Mouse (Mus musculus): ENCODE results near the gene Mbd6. TPM values are rescaled to one million over a fixed set of nuclear protein-coding genes. Genes with fewer than 3 reads are reported as not detected.
"Not testable (repeated sequence)": the region's sequence is repeated elsewhere in the genome, so short reads cannot be mapped to it uniquely, and the experiment has no call there.

Gene Mbd6
- polyA plus RNA-seq, 1 experiment from 2014 or later, result 10.7 TPM

DNA sequence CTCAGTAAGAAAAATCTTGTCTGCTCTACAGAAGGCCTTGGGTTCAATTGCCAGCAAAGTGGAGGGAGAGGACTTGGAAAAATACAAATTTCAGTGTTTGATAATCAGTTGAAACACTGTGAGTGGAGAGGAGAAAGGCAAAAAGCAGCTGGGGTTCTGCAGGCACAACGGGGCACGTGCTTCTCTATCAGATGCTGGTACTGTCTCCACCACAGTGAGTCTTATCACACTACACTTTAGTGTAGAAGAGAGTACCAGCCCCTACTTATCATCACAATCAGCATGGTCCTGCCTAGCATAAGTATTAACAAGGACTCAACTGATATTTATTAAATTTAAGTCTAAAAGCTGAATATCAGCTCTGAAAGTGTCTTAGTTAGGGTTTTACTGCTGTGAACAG lies 28.5 kb upstream of the Mbd6 start:
- H3K4me2 ChIP-seq (ENCODE audit: low read length), result no peak overlapping the region
- ATAC-seq (replicated peaks; ENCODE audit: low FRiP score, low read depth) (no peak), DNase-seq (ENCODE audit: low spot score) (no peak)
- no peak overlapping the region for H3K27ac ChIP-seq
- H3K9me3 ChIP-seq (replicated peaks; ENCODE audit: low read length), result no peaks in the 10 kb centered on the region
- WGBS, result 91% methylated on average over 2 of the region's 2 CpGs
- no peak overlapping the region for H3K4me3 ChIP-seq (replicated peaks; ENCODE audit: low read depth, low read length)
- TF ChIP-seq CTCF (IDR thresholded peaks at IDR 0.05; ENCODE audit: low read depth), result no peak
- no peaks in the 10 kb centered on the region for H3K4me1 ChIP-seq (replicated peaks; ENCODE audit: insufficient read depth, low read length)
- H3K36me3 ChIP-seq (ENCODE audit: insufficient read depth, low read length), result no peaks in the 10 kb centered on the region
- H3K27me3 ChIP-seq (ENCODE audit: insufficient read depth, low read length), result no peaks in the 10 kb centered on the region
- H3K9ac ChIP-seq (ENCODE audit: low read depth, low read length), result no peak overlapping the region

DNA sequence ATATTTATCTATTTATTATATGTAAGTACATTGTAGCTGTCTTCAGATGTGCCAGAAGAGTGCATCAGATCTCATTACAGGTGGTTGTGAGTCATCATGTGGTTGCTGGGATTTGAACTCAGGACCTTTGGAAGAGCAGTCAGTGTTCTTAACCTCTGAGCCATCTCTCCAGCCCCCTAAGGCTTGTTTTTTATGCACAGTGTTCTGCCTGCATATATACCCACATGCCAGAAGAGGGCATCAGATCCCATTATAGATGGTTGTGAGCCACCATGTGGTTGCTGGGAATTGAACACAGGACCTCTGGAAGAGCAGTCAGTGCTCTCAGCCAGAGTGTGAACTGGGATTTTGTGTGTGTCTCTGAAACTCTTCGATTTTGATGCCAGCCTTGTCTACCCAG lies 26.1 kb upstream of the Mbd6 start:
- 68% methylated on average over 1 of the region's 1 CpGs for WGBS
- not testable (repeated sequence) for H3K4me1 ChIP-seq (replicated peaks; ENCODE audit: insufficient read depth, low read length); ATAC-seq (replicated peaks; ENCODE audit: low FRiP score, low read depth); H3K9me3 ChIP-seq (replicated peaks; ENCODE audit: low read length); H3K27ac ChIP-seq; H3K9ac ChIP-seq (ENCODE audit: low read depth, low read length); H3K4me3 ChIP-seq (replicated peaks; ENCODE audit: low read depth, low read length); H3K36me3 ChIP-seq (ENCODE audit: insufficient read depth, low read length); H3K27me3 ChIP-seq (ENCODE audit: insufficient read depth, low read length); H3K4me2 ChIP-seq (ENCODE audit: low read length); DNase-seq (ENCODE audit: low spot score)
- 0 out of 2 replicates have a peak, but pooled peaks have one; percentile 11 for TF ChIP-seq CTCF (IDR thresholded peaks at IDR 0.05; ENCODE audit: low read depth)

DNA sequence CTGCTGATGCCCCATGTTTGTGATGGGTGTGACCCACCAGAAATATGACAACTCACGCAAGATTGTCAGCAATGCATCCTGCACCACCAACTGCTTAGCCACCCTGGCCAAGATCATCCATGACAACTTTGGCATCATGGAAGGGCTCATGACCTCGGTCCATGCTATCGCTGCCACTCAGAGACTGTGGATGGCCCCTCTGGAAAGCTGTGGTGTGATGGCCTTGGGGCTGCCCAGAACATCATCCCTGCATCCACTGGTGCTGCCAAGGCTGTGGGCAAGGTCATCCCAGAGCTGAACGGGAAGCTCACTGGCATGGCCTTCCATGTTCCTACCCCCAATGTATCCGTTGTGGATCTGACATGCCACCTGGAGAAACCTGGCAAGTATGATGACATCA lies 24.7 kb upstream of the Mbd6 start:
- not testable (repeated sequence) for H3K4me2 ChIP-seq (ENCODE audit: low read length); H3K36me3 ChIP-seq (ENCODE audit: insufficient read depth, low read length); H3K9ac ChIP-seq (ENCODE audit: low read depth, low read length); H3K27ac ChIP-seq; H3K4me1 ChIP-seq (replicated peaks; ENCODE audit: insufficient read depth, low read length); DNase-seq (ENCODE audit: low spot score); ATAC-seq (replicated peaks; ENCODE audit: low FRiP score, low read depth); H3K4me3 ChIP-seq (replicated peaks; ENCODE audit: low read depth, low read length); H3K9me3 ChIP-seq (replicated peaks; ENCODE audit: low read length); H3K27me3 ChIP-seq (ENCODE audit: insufficient read depth, low read length)
- 91% methylated on average over 5 of the region's 5 CpGs for WGBS

DNA sequence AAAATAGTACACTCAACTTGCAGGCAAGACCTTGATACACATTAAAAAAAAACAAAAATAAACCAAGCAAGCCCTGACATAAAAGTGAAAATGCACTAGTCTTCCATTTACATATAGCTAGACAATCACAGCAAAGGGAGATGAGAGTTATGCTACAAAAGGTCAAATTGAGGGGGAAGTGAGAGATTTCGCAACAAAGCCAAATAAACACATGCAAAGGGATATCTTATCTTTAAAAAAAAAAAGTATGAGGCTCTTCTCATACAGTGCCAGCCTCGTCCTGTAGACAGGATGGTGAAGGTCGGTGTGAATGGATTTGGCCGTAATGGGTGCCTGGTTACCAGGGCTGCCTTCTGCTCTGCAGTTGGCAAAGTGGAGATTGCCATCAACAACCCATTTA lies 24.0 kb upstream of the Mbd6 start:
- no peaks in the 10 kb centered on the region for H3K9me3 ChIP-seq (replicated peaks; ENCODE audit: low read length)
- no peak overlapping the region for H3K4me3 ChIP-seq (replicated peaks; ENCODE audit: low read depth, low read length)
- no peaks in the 10 kb centered on the region for H3K27me3 ChIP-seq (ENCODE audit: insufficient read depth, low read length)
- H3K4me1 ChIP-seq (replicated peaks; ENCODE audit: insufficient read depth, low read length), result peaks cover 6% of the 10 kb centered on the region; the same call in 1 of the 2 replicates
- TF ChIP-seq CTCF (IDR thresholded peaks at IDR 0.05; ENCODE audit: low read depth), result no peak
- ATAC-seq (replicated peaks; ENCODE audit: low FRiP score, low read depth), result no peak
- no peak overlapping the region for H3K9ac ChIP-seq (ENCODE audit: low read depth, low read length)
- WGBS, result 71% methylated on average over 4 of the region's 4 CpGs
- no peak overlapping the region for H3K4me2 ChIP-seq (ENCODE audit: low read length)
- peaks cover 10% of the 10 kb centered on the region for H3K36me3 ChIP-seq (ENCODE audit: insufficient read depth, low read length)
- no peak overlapping the region for H3K27ac ChIP-seq
- DNase-seq (ENCODE audit: low spot score), result no peak

DNA sequence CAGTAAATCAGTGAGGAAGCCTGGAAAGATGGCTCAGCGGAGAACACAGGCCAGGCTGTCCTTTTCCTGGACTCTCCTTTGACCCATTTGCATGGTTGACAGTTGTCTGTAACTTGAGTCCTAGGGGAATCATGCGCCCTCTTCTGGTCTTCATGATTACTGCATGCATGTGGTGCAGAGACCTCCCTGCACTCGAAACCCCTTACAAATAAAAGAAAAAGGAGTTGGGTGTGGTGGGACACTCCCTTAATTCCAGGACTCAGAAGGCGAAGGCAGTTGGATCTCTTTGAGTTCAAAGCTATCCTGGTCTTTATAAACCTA lies 23.5 kb upstream of the Mbd6 start:
- H3K27ac ChIP-seq, result peak overlapping the region; percentile 73
- no peaks in the 10 kb centered on the region for H3K9me3 ChIP-seq (replicated peaks; ENCODE audit: low read length)
- H3K4me2 ChIP-seq (ENCODE audit: low read length), result peak overlapping the region; percentile 58
- DNase-seq (ENCODE audit: low spot score), result peak; percentile 91
- ATAC-seq (replicated peaks; ENCODE audit: low FRiP score, low read depth), result peak; percentile 45
- H3K27me3 ChIP-seq (ENCODE audit: insufficient read depth, low read length), result no peaks in the 10 kb centered on the region
- H3K4me1 ChIP-seq (replicated peaks; ENCODE audit: insufficient read depth, low read length), result peaks cover 6% of the 10 kb centered on the region; the same call in 1 of the 2 replicates
- H3K4me3 ChIP-seq (replicated peaks; ENCODE audit: low read depth, low read length), result peak overlapping the region; percentile 82
- peak; percentile 89 for TF ChIP-seq CTCF (IDR thresholded peaks at IDR 0.05; ENCODE audit: low read depth)
- WGBS, result 0% methylated on average over 4 of the region's 4 CpGs
- no peak overlapping the region for H3K9ac ChIP-seq (ENCODE audit: low read depth, low read length)
- peaks cover 14% of the 10 kb centered on the region for H3K36me3 ChIP-seq (ENCODE audit: insufficient read depth, low read length)

DNA sequence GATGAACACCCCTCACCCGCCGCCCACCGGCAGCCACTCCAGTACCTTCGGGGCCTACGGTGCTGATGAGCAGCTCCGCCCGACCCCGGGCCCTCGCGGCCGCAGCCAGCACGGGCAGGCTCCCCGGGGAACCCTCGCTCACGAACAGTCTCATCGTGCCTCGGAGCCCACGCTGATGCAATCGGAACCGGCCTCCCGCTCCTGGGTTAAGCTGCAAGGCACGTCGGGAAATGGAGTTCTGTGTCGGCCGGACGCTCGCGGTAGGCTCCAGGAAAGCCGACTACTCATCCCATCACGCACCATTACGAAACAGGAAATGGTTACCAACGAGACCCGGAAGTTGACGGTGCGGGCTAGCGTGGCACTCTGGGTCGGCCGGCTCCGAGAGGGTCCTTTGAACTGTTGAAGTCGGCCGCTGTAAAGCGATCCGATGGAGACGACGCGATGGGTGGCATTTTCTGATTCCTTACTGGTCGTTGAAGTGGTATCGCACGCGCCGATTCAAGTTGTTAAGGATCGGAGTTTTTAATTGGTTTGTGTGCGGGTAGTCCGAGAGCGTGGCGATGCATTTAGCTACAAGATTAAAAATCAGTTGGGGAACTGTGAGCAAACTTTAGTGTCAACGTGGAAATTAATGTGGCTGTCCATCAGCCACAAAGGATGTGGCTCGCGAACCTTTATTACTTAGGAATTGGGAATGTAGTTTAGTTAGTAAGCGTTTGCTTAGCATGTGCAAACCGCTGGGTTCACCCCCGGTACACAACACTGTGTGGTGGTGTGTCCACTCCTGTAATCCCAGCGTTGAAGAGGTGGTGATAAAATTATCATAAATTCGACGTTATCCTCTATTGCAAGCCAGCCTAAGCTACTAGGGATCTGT lies 22.9 kb upstream of the Mbd6 start, which contains the start of gene Mars:
Mars (minus strand) TSS at position 311 of the 880 bp plus-strand sequence.
- peak within 1 kb of the TSS; percentile 83 for H3K9ac ChIP-seq (ENCODE audit: low read depth, low read length)
- peak within 1 kb of the TSS; percentile 82 for H3K4me3 ChIP-seq (replicated peaks; ENCODE audit: low read depth, low read length)
- ATAC-seq (replicated peaks; ENCODE audit: low FRiP score, low read depth) (peak; percentile 94), DNase-seq (ENCODE audit: low spot score) (peak; percentile 99)
- H3K27ac ChIP-seq, result peak within 1 kb of the TSS; percentile 73
- peak within 1 kb of the TSS; percentile 58 for H3K4me2 ChIP-seq (ENCODE audit: low read length)
- 0 out of 2 replicates have a peak, but pooled peaks have one; percentile 4 for TF ChIP-seq CTCF (IDR thresholded peaks at IDR 0.05; ENCODE audit: low read depth)
- no peaks in the 10 kb centered on the region for H3K27me3 ChIP-seq (ENCODE audit: insufficient read depth, low read length)
- no peaks in the 10 kb centered on the region for H3K9me3 ChIP-seq (replicated peaks; ENCODE audit: low read length)
- peaks cover 16% of the 10 kb centered on the region for H3K36me3 ChIP-seq (ENCODE audit: insufficient read depth, low read length)
- WGBS, result under 1% methylated on average over 65 of the region's 65 CpGs
- peaks cover 6% of the 10 kb centered on the region; the same call in 1 of the 2 replicates for H3K4me1 ChIP-seq (replicated peaks; ENCODE audit: insufficient read depth, low read length)
